Mouse (Mus musculus): ENCODE measurements around the gene S1pr4. TPM values are rescaled to one million over a fixed set of nuclear protein-coding genes. Genes with fewer than 3 reads are reported as not detected.

The S1pr4 gene
- 0.45 and 0.58 TPM in 2 replicates for polyA plus RNA-seq (2014; fragmentation: Nextera tagmentation; extraction: Ambion mirVana)

GRCm38 (mm10) chr10:81500032-81500431 lies at the start of gene S1pr4:
Gene S1pr4 (minus strand): TSS chr10:81500132.
- Histone ChIP-seq H3K4me1 (ENCODE audit: control insufficient read depth, insufficient read depth, low read length) (peaks cover 9% of the 10 kb centered on the region), H3K9me3 (ENCODE audit: control insufficient read depth, low read length) (no peaks in the 10 kb centered on the region), H3K4me3 (ENCODE audit: low read depth, low read length) (no peak within 1 kb of the TSS), H3K4me2 (ENCODE audit: low read depth) (no peak within 1 kb of the TSS), H3K36me3 (ENCODE audit: control insufficient read depth, insufficient read depth, low read length) (no peaks in the 10 kb centered on the region), H3K9ac (ENCODE audit: low read length) (no peak within 1 kb of the TSS), H3K27ac (ENCODE audit: low read depth, low read length) (no peak within 1 kb of the TSS), H3K27me3 (ENCODE audit: control insufficient read depth, insufficient read depth, low read length) (peaks cover 6% of the 10 kb centered on the region; the same call in 1 of the 2 replicates)
- 88% methylated on average over 2 of the region's 3 CpGs for WGBS
- ATAC-seq (ENCODE audit: insufficient read depth, low FRiP score, low TSS enrichment) (no peak), DNase-seq (ENCODE audit: low spot score) (no peak)

- Histone ChIP-seq H3K4me3 (ENCODE audit: low read depth, low read length) (no peak overlapping the region), H3K27me3 (ENCODE audit: control insufficient read depth, insufficient read depth, low read length) (no peaks in the 10 kb centered on the region), H3K36me3 (ENCODE audit: control insufficient read depth, insufficient read depth, low read length) (no peaks in the 10 kb centered on the region), H3K9ac (ENCODE audit: low read length) (no peak overlapping the region), H3K27ac (ENCODE audit: low read depth, low read length) (no peak overlapping the region), H3K4me1 (ENCODE audit: control insufficient read depth, insufficient read depth, low read length) (peaks cover 3% of the 10 kb centered on the region), H3K9me3 (ENCODE audit: control insufficient read depth, low read length) (no peaks in the 10 kb centered on the region), H3K4me2 (ENCODE audit: low read depth) (no peak overlapping the region)
- 62% methylated on average over 5 of the region's 5 CpGs for WGBS
- DNase-seq (ENCODE audit: low spot score) (no peak), ATAC-seq (ENCODE audit: insufficient read depth, low FRiP score, low TSS enrichment) (no peak)
Measured at GRCm38 (mm10) chr10:81548944-81549343, 49.0 kb upstream of the S1pr4 start.

- Histone ChIP-seq H3K4me1 (ENCODE audit: control insufficient read depth, insufficient read depth, low read length) (peaks cover 21% of the 10 kb centered on the region), H3K27ac (ENCODE audit: low read depth, low read length) (no peak overlapping the region), H3K9ac (ENCODE audit: low read length) (no peak overlapping the region), H3K27me3 (ENCODE audit: control insufficient read depth, insufficient read depth, low read length) (no peaks in the 10 kb centered on the region), H3K4me2 (ENCODE audit: low read depth) (no peak overlapping the region), H3K4me3 (ENCODE audit: low read depth, low read length) (no peak overlapping the region), H3K36me3 (ENCODE audit: control insufficient read depth, insufficient read depth, low read length) (no peaks in the 10 kb centered on the region), H3K9me3 (ENCODE audit: control insufficient read depth, low read length) (no peaks in the 10 kb centered on the region)
- DNase-seq (ENCODE audit: low spot score) (no peak), ATAC-seq (ENCODE audit: insufficient read depth, low FRiP score, low TSS enrichment) (no peak)
- 92% methylated on average over 13 of the region's 13 CpGs for WGBS
Measured at GRCm38 (mm10) chr10:81546788-81547571, 47.0 kb upstream of the S1pr4 start.

- Histone ChIP-seq H3K4me1 (ENCODE audit: control insufficient read depth, insufficient read depth, low read length) (peaks cover 25% of the 10 kb centered on the region), H3K27ac (ENCODE audit: low read depth, low read length) (no peak overlapping the region), H3K27me3 (ENCODE audit: control insufficient read depth, insufficient read depth, low read length) (no peaks in the 10 kb centered on the region), H3K9ac (ENCODE audit: low read length) (no peak overlapping the region), H3K4me2 (ENCODE audit: low read depth) (no peak overlapping the region), H3K4me3 (ENCODE audit: low read depth, low read length) (no peak overlapping the region), H3K9me3 (ENCODE audit: control insufficient read depth, low read length) (no peaks in the 10 kb centered on the region), H3K36me3 (ENCODE audit: control insufficient read depth, insufficient read depth, low read length) (no peaks in the 10 kb centered on the region)
- ATAC-seq (ENCODE audit: insufficient read depth, low FRiP score, low TSS enrichment), result no peak
- no peak for DNase-seq (ENCODE audit: low spot score)
- WGBS, result 73% methylated on average over 5 of the region's 5 CpGs
Measured at GRCm38 (mm10) chr10:81546332-81546731, 46.4 kb upstream of the S1pr4 start.

- no peaks in the 10 kb centered on the region for H3K36me3 ChIP-seq (ENCODE audit: control insufficient read depth, insufficient read depth, low read length)
- peak within 1 kb of the TSS; percentile 85 for H3K4me3 ChIP-seq (ENCODE audit: low read depth, low read length)
- peaks cover 25% of the 10 kb centered on the region for H3K4me1 ChIP-seq (ENCODE audit: control insufficient read depth, insufficient read depth, low read length)
- no peaks in the 10 kb centered on the region for H3K9me3 ChIP-seq (ENCODE audit: control insufficient read depth, low read length)
- peak; percentile 94 for ATAC-seq (ENCODE audit: insufficient read depth, low FRiP score, low TSS enrichment)
- H3K27me3 ChIP-seq (ENCODE audit: control insufficient read depth, insufficient read depth, low read length), result no peaks in the 10 kb centered on the region
- peak within 1 kb of the TSS; percentile 88 for H3K9ac ChIP-seq (ENCODE audit: low read length)
- peak within 1 kb of the TSS; percentile 60 for H3K27ac ChIP-seq (ENCODE audit: low read depth, low read length)
- H3K4me2 ChIP-seq (ENCODE audit: low read depth), result peak within 1 kb of the TSS; percentile 98
- peak; percentile 100 for DNase-seq (ENCODE audit: low spot score)
- WGBS, result 1% methylated on average over 51 of the region's 59 CpGs
Measured at GRCm38 (mm10) chr10:81545161-81545747, 45.3 kb upstream of the S1pr4 start, which contains the start of gene Gna11. Gene Gna11 (minus strand): TSS chr10:81545190.

- Histone ChIP-seq H3K36me3 (ENCODE audit: control insufficient read depth, insufficient read depth, low read length) (no peaks in the 10 kb centered on the region), H3K4me2 (ENCODE audit: low read depth) (peak overlapping the region; percentile 98), H3K4me1 (ENCODE audit: control insufficient read depth, insufficient read depth, low read length) (peaks cover 25% of the 10 kb centered on the region), H3K4me3 (ENCODE audit: low read depth, low read length) (peak overlapping the region; percentile 85), H3K9me3 (ENCODE audit: control insufficient read depth, low read length) (no peaks in the 10 kb centered on the region), H3K27me3 (ENCODE audit: control insufficient read depth, insufficient read depth, low read length) (no peaks in the 10 kb centered on the region), H3K27ac (ENCODE audit: low read depth, low read length) (peak overlapping the region; percentile 60; the same call in 1 of the 2 replicates), H3K9ac (ENCODE audit: low read length) (peak overlapping the region; percentile 88)
- ATAC-seq (ENCODE audit: insufficient read depth, low FRiP score, low TSS enrichment), result peak; percentile 16
- under 1% methylated on average over 86 of the region's 93 CpGs for WGBS
- DNase-seq (ENCODE audit: low spot score), result no peak
Measured at GRCm38 (mm10) chr10:81544296-81545160, 44.6 kb upstream of the S1pr4 start.

GRCm38 (mm10) chr10:81543633-81544032 lies 43.7 kb upstream of the S1pr4 start:
- H3K36me3 ChIP-seq (ENCODE audit: control insufficient read depth, insufficient read depth, low read length), result no peaks in the 10 kb centered on the region
- no peak for DNase-seq (ENCODE audit: low spot score)
- H3K27ac ChIP-seq (ENCODE audit: low read depth, low read length), result no peak overlapping the region
- peak overlapping the region; percentile 85 for H3K4me3 ChIP-seq (ENCODE audit: low read depth, low read length)
- H3K9me3 ChIP-seq (ENCODE audit: control insufficient read depth, low read length), result no peaks in the 10 kb centered on the region
- no peak for ATAC-seq (ENCODE audit: insufficient read depth, low FRiP score, low TSS enrichment)
- peaks cover 25% of the 10 kb centered on the region for H3K4me1 ChIP-seq (ENCODE audit: control insufficient read depth, insufficient read depth, low read length)
- WGBS, result 81% methylated on average over 1 of the region's 1 CpGs
- H3K4me2 ChIP-seq (ENCODE audit: low read depth), result peak overlapping the region; percentile 98
- peak overlapping the region; percentile 88 for H3K9ac ChIP-seq (ENCODE audit: low read length)
- no peaks in the 10 kb centered on the region for H3K27me3 ChIP-seq (ENCODE audit: control insufficient read depth, insufficient read depth, low read length)

GRCm38 (mm10) chr10:81542727-81543460 lies 43.0 kb upstream of the S1pr4 start:
- Histone ChIP-seq H3K27ac (ENCODE audit: low read depth, low read length) (no peak overlapping the region), H3K9ac (ENCODE audit: low read length) (peak overlapping the region; percentile 88), H3K36me3 (ENCODE audit: control insufficient read depth, insufficient read depth, low read length) (no peaks in the 10 kb centered on the region), H3K4me1 (ENCODE audit: control insufficient read depth, insufficient read depth, low read length) (peaks cover 25% of the 10 kb centered on the region), H3K4me3 (ENCODE audit: low read depth, low read length) (peak overlapping the region; percentile 4; the same call in 1 of the 2 replicates), H3K27me3 (ENCODE audit: control insufficient read depth, insufficient read depth, low read length) (no peaks in the 10 kb centered on the region), H3K4me2 (ENCODE audit: low read depth) (0 out of 2 replicates have a peak overlapping the region, but pooled peaks have one; percentile 8), H3K9me3 (ENCODE audit: control insufficient read depth, low read length) (no peaks in the 10 kb centered on the region)
- ATAC-seq (ENCODE audit: insufficient read depth, low FRiP score, low TSS enrichment), result no peak
- no peak for DNase-seq (ENCODE audit: low spot score)
- 74% methylated on average over 7 of the region's 7 CpGs for WGBS

Measured in neural tube, embryonic 11.5 days (tissue).